Mouse (Mus musculus) testis, adult 2 months (tissue): ENCODE measurements around the gene Fn3k. TPM values are rescaled to one million over a fixed set of nuclear protein-coding genes. Genes with fewer than 3 reads are reported as not detected.
A peak's percentile ranks its signal among the peaks of the same experiment; 100 is the strongest.

Source experiments
- H3K27ac ChIP-seq: fragments of 200-500 bp; 2 replicates; pipeline ENCODE4 v1.5.1; 2012; ENCODE audit warnings: low read depth, low read length; ENCODE audit not compliant: control insufficient read depth, insufficient read depth
- H3K27me3 ChIP-seq: fragments of 200-500 bp; 2 replicates; pipeline ENCODE4 v1.6.1; 2012; ENCODE audit warnings: mild to moderate bottlenecking, low read length, moderate library complexity; ENCODE audit not compliant: control insufficient read depth, insufficient read depth
- H3K36me3 ChIP-seq: fragments of 200-500 bp; 2 replicates; pipeline ENCODE4 v1.6.1; 2012; ENCODE audit warnings: mild to moderate bottlenecking, low read length; ENCODE audit not compliant: control insufficient read depth, insufficient read depth
- H3K4me1 ChIP-seq: fragments of 200-500 bp; 2 replicates; pipeline ENCODE4 v1.6.1; 2012; ENCODE audit warnings: low read length; ENCODE audit not compliant: control insufficient read depth, insufficient read depth
- H3K4me3 ChIP-seq: fragments of 200-500 bp; 2 replicates; pipeline ENCODE4 v1.5.1; 2012; ENCODE audit warnings: low read depth, mild to moderate bottlenecking, low read length, moderate library complexity, mixed read lengths; ENCODE audit not compliant: control insufficient read depth
- CTCF ChIP-seq: fragments of 200-500 bp; IDR thresholded peaks from 2 replicates; pipeline ENCODE4 v1.5.1; 2012; ENCODE audit warnings: low read depth, mild to moderate bottlenecking, inconsistent platforms, low read length, moderate library complexity; ENCODE audit not compliant: control insufficient read depth, insufficient read depth, insufficient replicate concordance
- POLR2A ChIP-seq: fragments of 200-500 bp; IDR thresholded peaks from 2 replicates; pipeline ENCODE4 v1.6.1; 2012; ENCODE audit warnings: low read depth, mild to moderate bottlenecking, inconsistent platforms, low read length, moderate library complexity; ENCODE audit not compliant: control insufficient read depth
- polyA plus RNA-seq: library from polyadenylated mRNA; depleted of rRNA; stranded (reverse); fragments of >200 nt; gene quantifications from 2 replicates; pipeline ENCODE4 v1.2.3, GENCODE M21; 2012

The Fn3k gene
- polyA plus RNA-seq, 1 experiment, result 0.09 TPM

GRCm38 (mm10) chr11:121457874-121458273, 23.2 kb downstream of the Fn3k start:
- Histone ChIP-seq H3K4me3 (no peak overlapping the region), H3K27me3 (no peaks in the 10 kb centered on the region), H3K4me1 (no peaks in the 10 kb centered on the region; the same call in 1 of the 2 replicates), H3K36me3 (0 out of 2 replicates have a peak, but pooled peaks cover 1% of the 10 kb centered on the region), H3K27ac (no peak overlapping the region)
- TF ChIP-seq CTCF, result peak; percentile 38; the same call in 1 of the 2 replicates
- no peak for TF ChIP-seq POLR2A

- no peaks in the 10 kb centered on the region for H3K36me3 ChIP-seq
- H3K4me1 ChIP-seq, result peaks cover 10% of the 10 kb centered on the region
- H3K27ac ChIP-seq, result no peak overlapping the region
- no peaks in the 10 kb centered on the region for H3K27me3 ChIP-seq
- H3K4me3 ChIP-seq, result no peak overlapping the region
- TF ChIP-seq CTCF (no peak), POLR2A (no peak)
Measured at GRCm38 (mm10) chr11:121467408-121467807, 32.7 kb downstream of the Fn3k start.

- H3K4me3 ChIP-seq, result no peak overlapping the region
- peaks cover 2% of the 10 kb centered on the region; the same call in 1 of the 2 replicates for H3K36me3 ChIP-seq
- TF ChIP-seq POLR2A (0 out of 2 replicates have a peak, but pooled peaks have one; percentile 2), CTCF (no peak)
- H3K4me1 ChIP-seq, result peaks cover 10% of the 10 kb centered on the region
- H3K27ac ChIP-seq, result no peak overlapping the region
- no peaks in the 10 kb centered on the region for H3K27me3 ChIP-seq
Measured at GRCm38 (mm10) chr11:121474831-121475230, 40.1 kb downstream of the Fn3k start.

GRCm38 (mm10) chr11:121475699-121476415, 41.1 kb downstream of the Fn3k start:
- Histone ChIP-seq H3K27me3 (no peaks in the 10 kb centered on the region), H3K4me1 (peaks cover 6% of the 10 kb centered on the region), H3K36me3 (peaks cover 2% of the 10 kb centered on the region; the same call in 1 of the 2 replicates), H3K4me3 (no peak overlapping the region), H3K27ac (no peak overlapping the region)
- TF ChIP-seq POLR2A (no peak), CTCF (peak; percentile 83; the same call in 1 of the 2 replicates)

GRCm38 (mm10) chr11:121479476-121480203, 44.9 kb downstream of the Fn3k start:
- Histone ChIP-seq H3K27me3 (no peaks in the 10 kb centered on the region), H3K27ac (no peak overlapping the region), H3K4me3 (no peak overlapping the region), H3K4me1 (no peaks in the 10 kb centered on the region; the same call in 1 of the 2 replicates), H3K36me3 (peaks cover 2% of the 10 kb centered on the region; the same call in 1 of the 2 replicates)
- TF ChIP-seq CTCF, result no peak
- no peak for TF ChIP-seq POLR2A

- Histone ChIP-seq H3K4me1 (no peaks in the 10 kb centered on the region), H3K36me3 (peaks cover 2% of the 10 kb centered on the region; the same call in 1 of the 2 replicates), H3K27me3 (no peaks in the 10 kb centered on the region), H3K27ac (no peak overlapping the region), H3K4me3 (no peak overlapping the region)
- no peak for TF ChIP-seq CTCF
Measured at GRCm38 (mm10) chr11:121481129-121481528, 46.4 kb downstream of the Fn3k start.

GRCm38 (mm10) chr11:121485882-121486281, 51.2 kb downstream of the Fn3k start:
- Histone ChIP-seq H3K27me3 (no peaks in the 10 kb centered on the region), H3K4me3 (no peak overlapping the region), H3K36me3 (no peaks in the 10 kb centered on the region), H3K27ac (no peak overlapping the region), H3K4me1 (no peaks in the 10 kb centered on the region)
- TF ChIP-seq POLR2A (no peak), CTCF (no peak)
